Mouse (Mus musculus) gastrocnemius, adult 2 months (tissue): ENCODE measurements at regions not wholly inside any gene's neighbourhood (a gene's known extent, or its start where the extent isn't known, plus 50 kb on each side); places are given as distances from the start of the nearest gene placed in this dataset.

Experiments
- DNase-seq: peaks from one replicate; pipeline ENCODE4 v3.0.0; 2022
- H3K27ac ChIP-seq: fragments of 200-600 bp; 2 replicates; pipeline ENCODE4 v1.8.1; 2022; ENCODE audit warnings: mild to moderate bottlenecking
- H3K4me3 ChIP-seq: fragments of 200-600 bp; 2 replicates; pipeline ENCODE4 v1.8.1; 2022; ENCODE audit warnings: mild to moderate bottlenecking, moderate library complexity
- CTCF ChIP-seq: fragments of 200-600 bp; IDR thresholded peaks from 2 replicates; pipeline ENCODE4 v1.8.1; 2022; ENCODE audit warnings: antibody characterized with exemption, mild to moderate bottlenecking, moderate library complexity
- intact Hi-C: fragments of 180-260 bp; cut with DNase I; formaldehyde crosslinking; loops from one replicate; pipeline ENCODE4 v1.15.1; 2025

DNA sequence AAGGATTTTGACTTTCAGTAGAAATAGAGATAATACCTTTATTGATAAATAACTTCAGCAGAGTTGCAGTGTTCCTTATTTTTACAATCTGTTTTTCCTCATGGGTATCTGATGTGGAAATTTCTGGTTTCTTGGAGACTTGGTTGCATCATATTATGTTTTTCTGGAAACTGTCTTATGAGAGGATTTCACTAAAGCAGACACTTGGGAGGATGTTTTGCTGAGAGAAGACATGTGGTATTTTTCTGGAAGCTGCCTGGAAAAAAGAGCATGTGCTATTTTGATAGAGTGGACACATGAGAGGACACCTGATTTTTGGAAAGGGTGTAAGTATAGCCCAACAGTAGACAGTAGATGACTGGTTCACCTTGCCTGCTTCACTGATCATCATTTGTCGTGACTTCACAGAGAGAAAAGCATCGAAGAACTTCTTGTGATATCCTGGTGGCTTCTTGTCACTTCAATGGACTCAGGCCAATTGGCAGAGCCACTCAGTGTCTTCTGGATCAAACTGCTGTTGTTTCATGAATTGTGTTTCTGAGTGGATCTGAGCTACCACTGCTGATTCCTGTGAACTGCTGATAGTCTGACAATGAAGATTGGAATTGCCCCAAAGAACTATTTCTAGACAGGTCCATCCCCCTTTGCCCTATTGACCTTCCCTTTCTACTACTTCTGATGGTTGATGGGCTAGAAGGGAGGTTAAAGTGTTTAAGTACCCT, 238.8 kb downstream of the Fbxo8 start:
- H3K27ac ChIP-seq, result no peak overlapping the region
- no peak overlapping the region for H3K4me3 ChIP-seq
- intact Hi-C loops, result no loop called here
- TF ChIP-seq CTCF, result no peak
- no peak for DNase-seq

DNA sequence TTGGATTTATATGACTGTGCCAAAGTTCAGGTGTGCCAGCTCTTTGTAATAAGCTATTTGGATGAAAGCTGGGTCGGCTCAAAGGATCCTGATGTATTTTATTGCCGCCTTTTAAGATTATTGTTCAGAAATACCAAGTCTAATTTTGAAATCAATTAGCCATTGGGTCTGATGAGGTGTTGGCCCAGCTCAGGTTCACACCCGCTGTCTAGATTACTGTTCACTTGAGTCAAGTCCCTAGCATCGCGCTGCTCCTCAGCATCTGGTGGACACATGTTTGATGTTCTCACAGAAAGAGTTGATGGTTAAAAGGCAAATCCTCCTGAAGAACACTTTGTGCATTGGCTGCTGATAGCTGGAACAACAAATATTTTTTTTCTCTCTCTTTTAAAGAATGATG, 281.8 kb downstream of the Fbxo8 start:
- no peak overlapping the region for H3K27ac ChIP-seq
- intact Hi-C loops, result no loop called here
- DNase-seq, result no peak
- no peak for TF ChIP-seq CTCF
- H3K4me3 ChIP-seq, result no peak overlapping the region

DNA sequence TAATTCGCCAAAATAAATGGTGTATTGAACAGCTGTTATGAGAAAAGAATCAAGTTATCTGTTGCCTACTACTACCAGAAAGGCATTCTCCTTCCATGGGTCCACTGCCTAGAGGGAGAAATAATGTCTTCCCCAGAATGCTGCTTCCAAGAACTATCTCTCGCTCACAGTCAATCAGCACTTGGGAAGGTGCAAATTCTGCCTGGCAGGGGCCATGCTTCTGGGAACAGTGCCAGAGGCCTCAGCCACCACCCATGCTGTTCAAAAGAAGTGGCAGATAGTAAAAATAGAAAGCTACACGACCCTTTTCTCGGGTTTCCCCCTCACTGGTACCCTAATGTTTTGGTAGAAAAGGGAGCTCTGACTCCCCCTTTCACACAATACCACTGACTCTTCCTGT, 282.2 kb downstream of the Fbxo8 start:
- DNase-seq, result no peak
- Histone ChIP-seq H3K4me3 (no peak overlapping the region), H3K27ac (no peak overlapping the region)
- no peak for TF ChIP-seq CTCF
- intact Hi-C loops, result no loop called here

DNA sequence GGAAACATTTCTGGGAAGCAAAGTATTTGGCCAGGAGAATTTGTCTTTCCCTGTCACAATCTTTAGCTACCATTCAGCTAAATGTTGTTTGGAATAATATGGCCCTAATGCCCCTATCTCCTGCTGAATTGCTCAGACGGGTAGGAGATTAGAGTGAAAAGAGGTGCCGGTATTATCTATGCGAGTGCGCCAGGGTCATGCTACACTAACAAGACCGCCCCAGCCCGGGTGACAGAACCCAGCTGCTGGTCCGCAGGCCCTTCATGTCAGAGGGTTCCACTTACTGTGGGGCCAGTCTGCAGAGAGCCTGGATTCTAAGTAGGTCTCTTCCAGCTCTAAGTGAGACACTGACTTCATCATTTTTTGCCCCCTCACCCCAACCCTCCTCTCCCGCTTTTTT, 332.6 kb downstream of the Fbxo8 start:
- no peak for TF ChIP-seq CTCF
- no peak overlapping the region for H3K4me3 ChIP-seq
- intact Hi-C loops, result no loop called here
- DNase-seq, result no peak
- no peak overlapping the region for H3K27ac ChIP-seq

DNA sequence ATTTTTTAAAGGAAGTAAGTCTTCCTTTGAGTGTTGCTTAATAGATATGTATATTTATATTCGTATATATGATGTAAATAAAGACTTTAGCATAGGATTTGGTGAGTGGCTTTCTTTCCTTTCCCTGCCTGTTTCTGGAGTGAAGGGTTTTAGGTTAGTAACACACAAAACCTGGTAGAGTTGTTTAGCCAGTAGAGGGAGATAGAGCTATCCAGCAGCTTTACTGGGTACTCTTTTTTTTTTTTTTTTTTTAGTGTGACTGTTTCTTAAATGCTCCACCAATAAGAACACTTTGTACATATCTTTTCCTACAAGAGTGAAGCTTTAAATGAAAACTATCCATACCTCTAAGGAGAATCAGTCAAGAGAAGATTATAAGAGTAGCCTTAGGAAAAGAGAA, 333.3 kb downstream of the Fbxo8 start:
- Histone ChIP-seq H3K4me3 (no peak overlapping the region), H3K27ac (no peak overlapping the region)
- peak; percentile 26; the same call in 1 of the 2 replicates for TF ChIP-seq CTCF
- no peak for DNase-seq
- intact Hi-C loops, result no loop called here

DNA sequence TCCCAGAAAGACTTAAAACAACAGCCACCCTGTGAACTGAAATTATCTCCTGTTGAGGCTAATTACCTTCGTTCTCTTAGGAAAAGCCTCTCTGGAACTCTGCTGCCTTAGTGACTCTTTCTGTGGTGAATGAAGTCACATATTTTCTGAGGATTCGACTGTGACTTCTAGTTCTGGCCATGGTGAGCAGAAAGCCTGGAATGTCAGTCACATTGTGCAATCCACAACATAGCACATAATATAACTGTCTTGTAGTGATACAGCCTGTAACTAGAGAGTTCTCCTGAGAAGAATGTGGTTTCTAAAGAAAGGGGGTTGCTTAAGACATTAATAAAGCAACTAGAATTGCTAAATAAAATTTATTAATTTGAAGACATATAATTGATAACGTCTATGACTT, 342.7 kb downstream of the Fbxo8 start:
- Histone ChIP-seq H3K27ac (no peak overlapping the region), H3K4me3 (no peak overlapping the region)
- TF ChIP-seq CTCF, result no peak
- intact Hi-C loops, result no loop called here
- DNase-seq, result no peak

DNA sequence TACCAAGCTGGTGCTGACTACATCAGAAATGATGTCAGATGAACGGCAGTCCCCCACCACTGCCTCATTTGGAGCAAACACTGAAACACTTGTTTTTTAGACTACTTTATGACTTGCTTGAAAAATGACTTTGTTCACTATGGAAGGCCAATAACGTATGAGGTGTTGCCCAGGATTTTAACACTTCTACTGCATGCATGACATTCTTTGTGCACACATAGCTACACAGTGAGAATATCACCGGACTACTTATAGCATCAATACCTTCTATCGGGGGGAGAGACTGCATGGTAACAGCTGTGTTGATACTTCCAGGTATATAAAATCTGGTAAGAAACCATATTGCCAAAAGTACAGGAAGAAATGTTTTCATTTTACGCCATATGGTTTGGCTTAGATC, 364.5 kb downstream of the Fbxo8 start:
- TF ChIP-seq CTCF, result no peak
- intact Hi-C loops, result no loop called here
- no peak for DNase-seq
- no peak overlapping the region for H3K27ac ChIP-seq
- no peak overlapping the region for H3K4me3 ChIP-seq

DNA sequence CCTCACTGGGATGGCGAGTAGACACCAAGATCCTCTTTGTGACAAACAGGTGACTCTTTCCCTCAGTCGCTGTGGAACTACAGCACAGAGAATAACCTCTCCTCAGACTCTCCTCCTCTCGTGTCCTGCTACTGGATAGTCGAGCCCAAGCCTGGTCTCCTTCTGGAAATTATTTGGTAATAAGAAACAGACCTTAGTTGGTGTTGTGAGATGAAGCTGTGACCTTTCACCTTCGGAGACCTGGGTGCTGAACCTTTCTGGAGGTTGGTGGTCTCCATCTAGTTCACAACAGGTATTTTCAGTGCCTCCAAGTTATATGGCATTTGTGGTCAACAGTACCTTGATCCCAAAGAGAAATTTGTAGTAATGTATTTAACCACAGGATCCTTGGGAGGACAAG, 365.1 kb downstream of the Fbxo8 start:
- intact Hi-C loops, result no loop called here
- Histone ChIP-seq H3K27ac (no peak overlapping the region), H3K4me3 (no peak overlapping the region)
- TF ChIP-seq CTCF, result no peak
- no peak for DNase-seq

DNA sequence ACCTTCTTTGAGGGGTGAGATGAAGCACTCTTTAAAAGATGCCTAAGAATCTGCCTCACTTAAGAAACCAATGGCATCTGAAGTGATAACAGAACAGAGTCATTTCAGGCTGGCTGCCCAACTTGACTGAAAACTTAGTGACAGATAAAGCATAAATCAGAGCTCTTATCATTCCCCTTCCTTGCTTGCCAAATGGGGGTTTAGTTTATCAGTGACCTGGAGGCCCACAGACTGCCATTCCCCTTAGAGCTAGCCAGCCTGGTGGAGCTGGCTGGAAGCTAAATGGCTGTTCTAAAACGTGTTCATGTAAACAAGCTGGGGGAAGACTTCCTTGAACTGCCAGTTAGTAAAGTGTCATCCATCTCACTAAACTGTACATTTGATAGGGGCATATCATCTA, 373.8 kb downstream of the Fbxo8 start:
- no peak for TF ChIP-seq CTCF
- DNase-seq, result no peak
- intact Hi-C loops, result no loop called here
- Histone ChIP-seq H3K4me3 (no peak overlapping the region), H3K27ac (no peak overlapping the region)

DNA sequence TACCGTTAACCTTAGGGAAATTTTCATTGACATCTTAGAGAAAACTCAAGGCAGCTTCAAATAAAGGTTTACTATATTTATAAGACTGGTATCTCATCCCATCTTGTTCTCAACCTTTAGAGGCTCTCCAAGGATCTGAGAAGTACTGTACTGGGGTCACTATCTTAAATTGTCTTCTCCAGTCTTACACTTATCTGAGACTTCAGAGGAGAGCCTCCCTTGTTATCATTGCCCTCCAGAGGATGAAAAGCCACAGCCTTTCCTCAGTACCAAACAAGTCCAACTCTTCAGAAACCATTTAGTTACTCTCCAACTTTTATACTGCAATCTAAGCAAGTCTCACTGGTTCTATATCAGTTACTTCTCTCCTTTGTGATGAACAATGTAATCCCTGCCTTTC, 376.3 kb downstream of the Fbxo8 start:
- Histone ChIP-seq H3K4me3 (no peak overlapping the region), H3K27ac (no peak overlapping the region)
- intact Hi-C loops, result no loop called here
- TF ChIP-seq CTCF, result no peak
- DNase-seq, result no peak

DNA sequence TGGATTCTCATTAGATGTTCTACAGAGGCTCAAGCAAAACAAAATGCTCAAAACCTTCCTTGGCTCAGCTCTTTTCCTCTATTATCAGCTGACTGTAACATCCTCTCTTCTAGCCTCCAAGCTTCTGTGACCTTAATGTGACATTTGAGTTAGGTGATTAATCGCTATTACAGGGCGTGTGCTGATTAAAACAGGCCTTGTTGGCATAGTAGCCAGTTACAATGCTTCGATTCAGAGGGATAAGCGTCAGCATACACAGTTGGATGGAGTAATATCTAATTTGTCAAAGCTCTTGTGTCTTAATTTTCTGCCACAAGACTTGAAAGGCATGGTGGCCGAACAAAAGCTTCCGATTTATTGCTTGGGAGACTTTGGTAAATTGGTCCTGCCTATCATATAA, 378.2 kb downstream of the Fbxo8 start:
- no peak for TF ChIP-seq CTCF
- Histone ChIP-seq H3K4me3 (no peak overlapping the region), H3K27ac (no peak overlapping the region)
- no peak for DNase-seq
- intact Hi-C loops, result no loop called here

DNA sequence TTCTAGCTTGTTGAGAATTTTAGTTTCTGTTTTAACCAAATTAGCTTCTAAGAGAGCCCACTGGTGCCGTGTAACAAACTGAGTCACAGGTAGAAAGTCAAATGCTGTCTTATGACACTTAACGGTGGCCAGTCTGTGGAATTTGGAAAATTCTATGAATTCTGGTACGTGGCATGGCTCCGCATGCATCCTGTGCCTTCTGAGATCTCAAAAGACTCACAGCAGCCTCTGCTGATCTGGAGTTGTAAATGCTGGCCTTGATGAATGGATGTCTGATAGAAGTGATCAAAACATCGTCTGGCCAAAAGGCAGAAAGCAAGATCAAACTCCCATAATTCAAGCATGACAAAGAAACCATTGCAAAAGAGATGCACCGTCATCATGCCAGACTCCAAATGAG, 381.5 kb downstream of the Fbxo8 start:
- Histone ChIP-seq H3K4me3 (no peak overlapping the region), H3K27ac (no peak overlapping the region)
- no peak for TF ChIP-seq CTCF
- no peak for DNase-seq
- intact Hi-C loops, result no loop called here

DNA sequence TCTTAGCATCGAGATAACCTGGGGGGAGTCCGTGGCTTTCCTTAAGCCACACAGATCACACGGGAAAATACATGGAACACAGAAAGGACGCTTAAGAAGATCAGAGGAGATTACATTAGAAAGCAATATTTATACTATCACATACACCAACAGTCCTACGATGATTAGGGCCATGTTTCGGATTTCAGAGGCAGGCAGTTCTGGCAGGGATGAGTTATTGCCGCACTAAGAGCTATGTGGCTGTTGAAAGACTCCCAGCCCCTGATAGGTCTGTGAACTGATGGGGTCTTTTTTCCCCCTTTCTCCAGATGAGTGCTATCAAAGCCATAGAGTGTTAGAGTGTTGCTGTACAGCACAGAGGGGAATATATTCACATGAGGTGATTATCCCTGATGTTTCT, 358.6 kb upstream of the Hand2 start:
- no peak for TF ChIP-seq CTCF
- intact Hi-C loops, result no loop called here
- Histone ChIP-seq H3K27ac (no peak overlapping the region), H3K4me3 (no peak overlapping the region)
- no peak for DNase-seq

DNA sequence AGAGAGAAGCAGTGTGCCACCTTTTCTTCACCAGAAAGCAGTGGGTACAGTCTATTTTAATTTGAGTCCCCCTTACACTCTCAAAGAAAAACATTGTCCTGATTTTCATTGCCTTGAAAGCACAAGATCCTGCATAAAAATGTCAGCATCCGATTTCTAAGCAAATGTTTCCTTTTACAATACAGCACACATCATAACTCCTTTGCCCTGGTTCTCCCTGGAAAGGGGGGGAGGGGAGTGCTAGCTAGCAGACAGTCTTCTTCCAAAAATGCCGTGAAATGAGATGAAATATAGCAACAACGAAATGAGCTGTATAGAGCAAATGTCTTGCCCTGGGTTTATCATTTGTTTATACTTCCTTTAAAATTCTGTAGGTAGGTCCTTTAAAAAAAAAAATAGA, 350.5 kb upstream of the Hand2 start:
- Histone ChIP-seq H3K4me3 (no peak overlapping the region), H3K27ac (no peak overlapping the region)
- intact Hi-C loops, result no loop called here
- DNase-seq, result no peak
- TF ChIP-seq CTCF, result no peak

DNA sequence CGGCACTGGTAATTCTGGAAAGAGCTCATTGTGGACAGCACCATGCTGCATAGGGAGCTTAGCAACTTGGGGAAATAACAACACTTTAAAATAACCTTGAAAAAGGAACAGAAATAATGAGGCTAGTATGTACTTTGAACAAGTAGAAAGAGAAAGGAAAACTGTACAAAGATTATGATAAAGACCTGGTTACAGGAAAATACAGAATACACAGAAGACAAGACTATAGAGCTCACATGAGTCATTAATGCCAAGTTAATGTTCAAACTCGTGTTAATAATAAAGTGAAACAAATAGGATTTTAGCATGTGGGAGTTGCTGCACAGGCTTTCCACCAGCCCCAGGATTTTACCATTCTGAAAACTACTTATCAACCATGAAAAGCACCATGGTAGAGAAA, 341.8 kb upstream of the Hand2 start:
- intact Hi-C loops, result no loop called here
- Histone ChIP-seq H3K27ac (no peak overlapping the region), H3K4me3 (no peak overlapping the region)
- TF ChIP-seq CTCF, result no peak
- no peak for DNase-seq
